Mouse (Mus musculus): Measurements from ENCODE around the gene Mbtps2.

DNA sequence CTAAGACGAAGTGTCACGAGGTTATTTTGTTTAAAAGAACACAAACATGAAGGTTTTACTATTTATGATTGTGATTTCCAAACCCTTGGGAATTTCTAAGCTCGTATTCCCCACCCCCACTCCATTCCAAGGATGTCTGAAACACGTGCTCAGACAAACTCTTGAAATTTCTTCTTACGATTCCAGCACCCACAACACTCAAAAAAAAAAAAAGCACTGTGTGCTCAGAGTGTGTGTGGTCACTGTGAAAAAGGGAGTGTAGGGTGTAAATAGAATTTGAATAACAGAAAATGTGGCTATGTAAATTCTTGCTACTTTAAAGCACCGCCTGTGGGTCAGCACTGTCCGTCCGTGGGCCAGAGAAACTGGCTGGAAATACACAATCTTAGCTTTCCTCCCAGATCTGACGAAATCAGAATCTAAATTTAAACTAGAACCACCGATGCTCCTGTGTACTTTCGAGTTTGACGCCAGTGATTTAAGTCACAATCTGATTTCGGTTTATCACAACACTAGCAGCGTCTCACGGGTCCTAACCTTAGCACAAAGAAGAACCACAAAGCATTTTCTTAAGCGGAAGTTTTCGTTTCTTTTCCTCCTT lies 830 bp downstream of the Mbtps2 start:
- TF ChIP-seq CTCF (IDR thresholded peaks at IDR 0.05; ENCODE audit: low read depth, low read length) (no peak), POLR2A (IDR thresholded peaks at IDR 0.05; ENCODE audit: borderline replicate concordance, low read depth, low read length) (no peak)
